Mouse (Mus musculus) ovary, postnatal 36 days (tissue): Measurements from ENCODE around the gene Nfkb2.

Source experiments
- DNase-seq: peaks from one replicate; pipeline ENCODE4 v3.0.0; 2022; ENCODE audit warnings: low spot score, mixed read lengths

The Nfkb2 gene

DNA sequence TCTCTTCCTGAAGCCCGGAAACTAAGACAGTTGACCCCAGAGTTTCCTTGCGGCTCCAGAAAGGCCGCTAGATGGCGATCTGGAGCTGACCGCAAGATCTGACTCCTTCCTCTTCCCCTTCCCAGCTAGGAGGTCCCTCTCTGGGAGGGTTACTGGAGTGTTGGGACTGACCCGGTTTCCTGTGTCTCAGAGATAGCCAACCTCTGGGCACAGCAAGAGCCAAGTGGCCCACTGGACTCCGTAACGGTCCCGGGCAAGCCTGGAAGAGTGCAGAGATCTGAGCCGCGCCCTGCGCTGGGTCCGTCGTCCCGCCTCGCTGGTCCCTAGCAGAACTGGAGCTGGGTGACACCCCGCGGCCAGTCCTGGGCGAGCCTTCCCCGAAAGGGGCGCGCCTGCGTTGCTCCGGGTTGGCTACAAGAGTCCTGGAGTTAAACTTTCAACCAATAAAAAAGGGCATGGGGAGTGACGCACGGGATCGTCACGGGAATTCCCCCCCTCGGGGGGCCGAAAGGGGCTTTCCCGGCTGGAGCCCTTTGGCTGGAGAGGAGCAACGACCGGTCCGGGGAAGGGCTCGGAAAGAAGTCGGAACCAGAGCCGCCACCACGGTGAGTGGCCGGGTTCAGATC lies at the start of gene Nfkb2:
Gene Nfkb2 (plus strand): TSS at position 105 of the 626 bp plus-strand sequence.
- peak; percentile 93 for DNase-seq

GRCm38 (mm10) chr19:46264762-46265161 lies 39.4 kb upstream of the Nfkb2 start:
- DNase-seq: no peak

DNA sequence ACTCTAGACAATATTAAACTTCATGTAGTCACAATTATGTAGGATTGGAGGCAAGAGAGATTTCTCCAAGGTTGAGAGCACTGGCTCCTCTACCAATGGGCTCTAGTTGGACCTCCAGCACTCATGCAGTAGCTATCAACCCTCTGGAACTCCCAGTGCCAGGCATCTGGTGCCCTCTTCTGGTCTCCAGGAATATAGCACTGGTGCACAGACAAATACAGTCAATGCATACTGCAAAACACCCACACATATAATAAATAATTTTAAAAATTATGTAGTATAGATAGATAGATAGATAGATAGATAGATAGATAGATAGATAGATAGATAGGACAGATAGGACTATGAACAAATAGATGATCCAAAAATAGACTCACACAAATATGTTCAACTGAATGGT lies 28.8 kb upstream of the Nfkb2 start:
- DNase-seq: no peak

- no peak for DNase-seq
Observed at GRCm38 (mm10) chr19:46282081-46282849, 21.9 kb upstream of the Nfkb2 start.

DNA sequence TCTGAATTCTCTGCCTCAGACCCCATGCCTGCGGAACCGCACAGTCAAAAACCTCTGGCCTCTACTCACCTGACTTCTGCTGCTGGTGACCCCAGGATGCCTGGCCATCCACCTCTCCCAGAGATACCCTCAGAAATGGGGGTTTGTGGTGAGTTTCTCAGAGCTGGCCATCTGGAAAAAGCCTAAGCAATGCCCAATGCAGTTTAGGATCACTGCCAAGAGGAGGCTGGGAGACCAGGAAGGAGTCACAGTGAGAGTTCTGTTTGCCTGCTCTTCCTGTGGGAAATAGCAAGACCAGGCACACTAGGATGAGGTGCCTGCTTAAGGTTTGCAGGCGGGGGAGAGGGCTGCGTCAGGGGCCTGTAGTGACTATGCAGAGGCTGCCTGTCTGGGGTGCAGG lies 19.4 kb upstream of the Nfkb2 start:
- DNase-seq: no peak

- no peak for DNase-seq
Observed at GRCm38 (mm10) chr19:46285631-46286030, 18.5 kb upstream of the Nfkb2 start.

DNA sequence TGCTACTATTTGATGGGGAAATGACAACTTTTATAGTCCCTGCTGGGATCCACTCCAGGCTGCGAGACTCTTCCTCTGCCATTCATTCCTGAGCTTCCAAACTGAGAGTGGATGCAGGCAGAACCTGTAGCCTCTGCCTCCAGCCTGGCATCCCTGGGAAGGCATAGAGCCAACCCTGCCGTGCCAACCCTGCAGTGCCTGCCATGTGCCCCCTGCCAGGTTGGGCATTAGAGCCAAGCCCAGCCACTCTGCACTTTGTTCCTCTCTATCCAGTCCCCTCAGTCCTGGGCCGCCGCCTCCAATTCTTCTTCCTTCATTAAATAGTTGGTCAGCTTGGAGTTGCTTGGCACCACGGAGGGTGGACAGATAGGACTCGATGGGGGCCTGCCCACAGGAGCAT lies 18.1 kb upstream of the Nfkb2 start:
- no peak for DNase-seq

DNA sequence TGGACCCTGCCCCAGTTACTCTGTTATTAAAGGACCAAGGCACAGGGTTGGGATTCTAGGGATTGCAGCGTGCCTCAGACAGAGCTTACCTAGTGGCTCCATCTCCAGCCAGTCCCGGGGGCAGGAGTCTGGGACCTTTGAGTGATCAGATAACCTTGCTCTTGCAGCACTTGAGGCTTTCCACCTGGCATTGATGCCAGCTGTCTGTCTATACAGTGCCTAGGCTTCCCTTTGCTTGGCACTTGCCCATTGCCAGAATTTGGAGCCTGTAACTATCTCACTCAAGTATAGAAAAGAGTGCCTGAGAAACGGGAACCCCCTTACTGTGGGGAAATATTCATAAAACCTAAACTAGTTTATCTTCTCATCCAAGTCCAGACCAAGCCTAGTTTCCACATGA lies 17.2 kb upstream of the Nfkb2 start:
- DNase-seq: no peak

DNA sequence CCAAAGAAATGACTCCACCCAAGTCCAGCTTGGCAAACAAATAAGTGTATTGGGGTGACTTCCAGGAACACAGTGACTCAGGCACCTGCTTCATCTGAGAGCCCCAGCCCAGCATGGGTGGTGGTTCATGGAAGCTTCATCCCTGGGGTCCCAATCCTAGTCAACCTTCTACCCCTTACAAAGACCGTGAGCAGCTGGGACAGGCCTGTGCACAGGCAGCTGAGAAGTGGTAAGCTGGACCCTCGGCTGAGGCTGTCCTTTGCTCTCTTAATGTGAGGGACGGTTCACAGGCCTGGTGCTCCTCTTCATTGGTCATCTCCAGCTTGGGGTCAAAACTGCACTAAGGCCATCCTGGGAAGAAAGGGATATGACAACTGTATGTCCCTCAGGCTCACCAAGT lies 16.6 kb upstream of the Nfkb2 start:
- no peak for DNase-seq

- no peak for DNase-seq
Observed at GRCm38 (mm10) chr19:46290535-46291105, 13.5 kb upstream of the Nfkb2 start.

GRCm38 (mm10) chr19:46296938-46297337 lies 7.2 kb upstream of the Nfkb2 start:
- no peak for DNase-seq

GRCm38 (mm10) chr19:46300294-46301045 lies 3.6 kb upstream of the Nfkb2 start:
- no peak for DNase-seq

GRCm38 (mm10) chr19:46302551-46302950 lies 1.6 kb upstream of the Nfkb2 start:
- no peak for DNase-seq

- no peak for DNase-seq
Observed at GRCm38 (mm10) chr19:46303251-46304215, 587 bp upstream of the Nfkb2 start.

DNA sequence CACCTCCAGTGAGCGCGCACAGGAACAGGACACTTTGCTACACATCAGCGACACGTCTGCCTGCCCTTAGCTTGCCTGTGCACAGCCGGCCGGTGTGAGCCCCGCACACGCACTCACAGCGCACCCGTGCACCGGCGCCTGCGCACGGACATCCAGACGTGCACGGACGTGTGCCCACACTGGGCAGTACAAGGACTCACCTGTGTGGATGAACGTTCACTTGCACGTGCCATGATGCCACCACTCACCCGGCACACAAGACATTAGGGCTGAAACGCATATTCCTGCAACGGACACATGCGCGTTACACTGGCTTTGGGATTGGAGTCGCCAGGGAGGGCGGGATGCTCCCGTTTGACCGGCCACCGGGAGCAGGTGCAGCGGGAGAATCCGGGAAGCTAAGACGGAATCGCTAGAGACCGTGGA lies 801 bp downstream of the Nfkb2 start:
- no peak for DNase-seq

DNA sequence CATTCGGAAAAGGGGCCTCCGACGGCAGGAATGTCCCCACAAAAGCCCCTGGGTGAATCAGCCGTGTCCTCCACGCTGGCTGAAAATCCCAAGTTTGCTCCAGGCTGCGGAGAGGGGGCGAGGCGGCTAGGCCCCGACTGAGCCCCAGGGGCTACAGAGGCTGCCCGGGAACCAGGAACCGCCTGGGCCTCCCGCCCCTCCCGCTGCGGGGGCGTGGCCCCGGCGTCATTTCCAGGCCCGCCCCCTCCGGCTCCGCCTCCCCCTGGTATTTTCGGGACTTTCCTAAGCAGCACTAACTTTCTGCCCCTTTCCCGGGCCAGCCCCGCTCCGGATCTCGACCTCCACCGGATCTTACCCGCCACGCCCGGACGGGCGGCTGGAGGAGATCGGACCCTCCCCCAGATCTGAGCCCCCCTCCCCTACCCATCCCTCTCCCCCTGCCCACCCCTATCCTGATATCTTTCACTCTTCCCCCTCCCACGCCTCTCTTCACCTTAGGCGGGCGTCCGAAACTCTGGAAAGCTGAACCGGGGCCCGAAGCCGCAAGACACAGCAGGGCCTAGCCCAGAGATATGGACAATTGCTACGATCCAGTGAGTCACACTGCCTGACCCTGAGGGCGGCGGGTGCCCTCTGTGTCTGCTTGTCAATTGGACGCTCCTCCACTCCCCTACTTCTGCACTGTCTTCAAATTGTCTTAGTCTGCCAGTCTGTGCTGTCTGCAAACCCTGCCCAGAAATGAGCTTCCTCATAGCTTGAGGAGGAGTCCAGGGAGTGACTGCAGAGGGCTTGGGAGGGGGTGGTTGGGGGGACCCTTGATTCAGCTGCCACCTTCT lies 1.5 kb downstream of the Nfkb2 start:
- peak; percentile 89 for DNase-seq

DNA sequence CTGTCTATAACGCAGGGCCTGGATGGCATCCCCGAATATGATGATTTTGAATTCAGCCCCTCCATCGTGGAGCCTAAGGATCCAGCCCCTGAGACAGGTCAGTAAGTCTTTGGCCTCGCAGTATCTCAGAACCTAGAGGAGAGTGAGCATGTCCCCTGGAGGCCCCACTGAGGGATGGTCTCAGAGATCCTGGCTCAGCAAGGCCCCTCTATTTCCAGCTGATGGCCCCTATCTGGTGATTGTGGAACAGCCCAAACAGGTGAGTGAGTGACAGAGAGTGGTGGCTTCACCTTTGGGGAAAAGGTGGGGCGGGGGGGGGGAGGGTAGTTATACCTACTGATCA lies 2.1 kb downstream of the Nfkb2 start:
- no peak for DNase-seq

DNA sequence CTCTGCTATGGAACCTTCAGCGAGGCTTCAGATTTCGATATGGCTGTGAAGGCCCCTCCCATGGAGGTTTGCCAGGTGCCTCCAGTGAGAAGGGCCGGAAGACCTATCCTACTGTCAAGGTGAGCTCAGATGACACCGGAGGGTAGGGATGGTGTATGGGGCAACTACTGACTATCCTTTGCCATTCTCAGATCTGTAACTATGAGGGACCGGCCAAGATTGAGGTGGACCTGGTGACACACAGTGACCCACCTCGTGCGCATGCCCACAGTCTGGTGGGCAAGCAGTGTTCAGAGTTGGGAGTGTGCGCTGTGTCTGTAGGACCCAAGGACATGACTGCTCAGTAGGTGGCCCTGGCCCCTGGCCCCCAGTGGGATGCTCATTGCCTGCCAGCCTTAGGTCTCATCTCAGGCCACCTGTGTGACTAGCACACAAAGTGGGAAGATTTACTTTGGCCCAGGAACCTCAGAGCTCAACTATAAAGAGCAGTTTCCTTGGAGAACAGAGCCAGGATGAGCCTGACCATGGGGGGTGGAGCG lies 2.7 kb downstream of the Nfkb2 start:
- no peak for DNase-seq

DNA sequence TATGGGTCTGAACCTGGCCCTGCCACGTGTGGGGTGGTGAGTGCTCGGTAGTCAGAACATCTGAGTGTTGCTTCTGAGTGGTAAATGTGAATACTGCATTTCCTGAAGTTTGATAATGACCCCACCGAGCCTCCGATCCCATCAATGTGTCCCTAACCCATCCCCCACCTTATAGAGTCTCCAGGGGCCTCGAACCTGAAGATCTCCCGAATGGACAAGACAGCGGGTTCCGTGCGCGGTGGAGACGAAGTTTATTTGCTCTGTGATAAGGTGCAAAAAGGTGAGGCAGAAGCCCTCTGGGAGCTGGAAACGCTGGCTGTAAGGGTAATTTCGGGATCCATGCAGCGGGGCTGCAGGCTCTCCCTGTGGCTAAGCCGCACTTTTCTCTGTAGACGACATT lies 3.7 kb downstream of the Nfkb2 start:
- no peak for DNase-seq

- no peak for DNase-seq
Observed at GRCm38 (mm10) chr19:46308303-46308702, 4.2 kb downstream of the Nfkb2 start.
